Mouse (Mus musculus) testis, adult 2 months (tissue): ENCODE results near the gene Slc17a3.

Source experiments
- CTCF ChIP-seq: fragments of 200-500 bp; IDR thresholded peaks from 2 replicates; pipeline ENCODE4 v1.5.1; 2012; ENCODE audit warnings: low read depth, mild to moderate bottlenecking, inconsistent platforms, low read length, moderate library complexity; ENCODE audit not compliant: control insufficient read depth, insufficient read depth, insufficient replicate concordance
- POLR2A ChIP-seq: fragments of 200-500 bp; IDR thresholded peaks from 2 replicates; pipeline ENCODE4 v1.6.1; 2012; ENCODE audit warnings: low read depth, mild to moderate bottlenecking, inconsistent platforms, low read length, moderate library complexity; ENCODE audit not compliant: control insufficient read depth

- TF ChIP-seq CTCF (no peak), POLR2A (no peak)
Observed at GRCm38 (mm10) chr13:23845851-23846250, 6.6 kb downstream of the Slc17a3 start.
